Mouse (Mus musculus) hindbrain, postnatal 0 days (tissue): ENCODE measurements around the gene Jph2. TPM values are rescaled to one million over a fixed set of nuclear protein-coding genes. Genes with fewer than 3 reads are reported as not detected.
"Not testable (repeated sequence)": the region's sequence is repeated elsewhere in the genome, so short reads cannot be mapped to it uniquely, and the experiment has no call there.

Experiments
- ATAC-seq: fragments of 200-750 bp; cut with Nextera tagmentation; 2 replicates; pipeline ENCODE4 v1.8.0; 2017; ENCODE audit warnings: mild to moderate bottlenecking, moderate TSS enrichment, moderate library complexity
- DNase-seq: peaks from one replicate; pipeline ENCODE4 v3.0.0-alpha.2; 2015; ENCODE audit warnings: low spot score
- H3K27ac ChIP-seq: fragments of 300-500 bp; sonication (generic); 2 replicates; pipeline ENCODE4 v1.5.1; 2014; ENCODE audit warnings: mild to moderate bottlenecking
- H3K27me3 ChIP-seq: fragments of 300-500 bp; sonication (generic); 2 replicates; pipeline ENCODE4 v1.6.1; 2014; ENCODE audit warnings: low read length, mixed read lengths; ENCODE audit not compliant: insufficient read depth
- H3K36me3 ChIP-seq: fragments of 300-500 bp; sonication (generic); 2 replicates; pipeline ENCODE4 v1.6.1; 2014; ENCODE audit warnings: low read length, mixed read lengths; ENCODE audit not compliant: insufficient read depth
- H3K4me1 ChIP-seq: fragments of 300-500 bp; sonication (generic); 2 replicates; pipeline ENCODE4 v1.6.1; 2014; ENCODE audit warnings: antibody characterized with exemption, low read length, mixed read lengths; ENCODE audit not compliant: insufficient read depth
- H3K4me2 ChIP-seq: fragments of 300-500 bp; sonication (generic); 2 replicates; pipeline ENCODE4 v1.6.1; 2014; ENCODE audit warnings: low read depth, mild to moderate bottlenecking, low read length, moderate library complexity, mixed read lengths
- H3K4me3 ChIP-seq: fragments of 300-500 bp; sonication (generic); 2 replicates; pipeline ENCODE4 v1.5.1; 2014; ENCODE audit warnings: low read length
- H3K9ac ChIP-seq: fragments of 300-500 bp; sonication (generic); replicated peaks from 2 replicates; pipeline ENCODE4 v1.6.1; 2014; ENCODE audit warnings: mild to moderate bottlenecking, low read length, moderate library complexity, mixed read lengths
- H3K9me3 ChIP-seq: fragments of 300-500 bp; sonication (generic); 2 replicates; pipeline ENCODE4 v1.6.1; 2016; ENCODE audit warnings: low read length, mixed read lengths
- CTCF ChIP-seq: IDR thresholded peaks from 2 replicates; pipeline ENCODE4 v1.5.1; 2016; ENCODE audit warnings: antibody characterized with exemption, control low read depth, low read depth
- WGBS: fragments of 180-500 bp; shearing (Covaris S2); extraction: QIAGEN DNeasy Blood & Tissue Kit; methylation state at CpG from one replicate; pipeline ENCODE4 v1.1.7; 2014; 5-methylcytosine and 5-hydroxymethylcytosine counted together
- polyA plus RNA-seq: library from polyadenylated mRNA; unstranded; fragments of >200 nt; fragmentation: Nextera tagmentation; extraction: Ambion mirVana; gene quantifications from 2 replicates; pipeline ENCODE4 v1.2.1, GENCODE M21; 2015
- total RNA-seq: library from RNA; depleted of rRNA; stranded (reverse); fragments of >200 nt; gene quantifications from 2 replicates; pipeline ENCODE4 v1.2.3, GENCODE M21; 2014

Gene Jph2
- total and polyA plus RNA-seq, 2 experiments from 2014 or later, result 0.88 to 1.2 TPM

DNA sequence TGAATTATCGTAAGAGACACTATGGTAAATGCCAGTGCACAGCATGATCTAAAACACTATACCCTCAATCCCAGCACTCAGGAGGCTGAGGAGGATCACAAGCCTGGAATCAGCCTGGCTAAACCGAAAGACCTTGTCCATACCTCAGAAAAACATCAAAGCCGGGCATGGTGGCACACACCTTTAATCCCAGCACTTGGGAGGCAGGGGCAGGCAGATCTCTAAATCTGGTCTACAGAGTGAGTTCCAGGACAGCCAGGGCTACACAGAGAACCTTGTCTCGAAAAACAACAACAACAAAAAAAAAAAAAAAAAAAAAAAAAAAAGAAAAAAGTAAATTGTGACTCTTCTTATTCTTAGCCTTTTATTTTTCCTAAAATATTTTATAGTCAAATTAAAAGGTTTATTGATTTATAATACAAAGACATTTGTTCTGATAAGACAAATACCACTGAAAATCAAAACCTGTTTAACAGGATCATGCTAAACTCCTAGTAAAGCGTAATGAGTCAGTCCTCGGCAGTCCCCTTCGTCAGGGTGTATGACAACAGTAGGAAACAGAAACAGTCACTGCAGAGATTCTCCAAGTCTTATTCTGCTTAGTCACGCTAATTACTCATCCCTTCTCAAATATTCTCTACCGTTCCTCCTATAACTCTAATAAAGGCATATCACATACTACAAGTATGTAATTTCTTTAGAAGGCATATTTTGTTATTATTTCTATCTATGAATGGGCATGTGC lies 15.2 kb upstream of the Jph2 start:
- Histone ChIP-seq H3K27ac (no peak overlapping the region), H3K27me3 (no peaks in the 10 kb centered on the region), H3K36me3 (peaks cover 48% of the 10 kb centered on the region), H3K9ac (no peak overlapping the region), H3K4me2 (no peak overlapping the region), H3K9me3 (no peaks in the 10 kb centered on the region), H3K4me3 (no peak overlapping the region), H3K4me1 (peaks cover 7% of the 10 kb centered on the region; the same call in 1 of the 2 replicates)
- 92% methylated on average over 9 of the region's 9 CpGs for WGBS
- DNase-seq, result no peak
- no peak for TF ChIP-seq CTCF
- ATAC-seq, result no peak

GRCm38 (mm10) chr2:163412419-163412818 lies 14.6 kb upstream of the Jph2 start:
- ATAC-seq (no peak), DNase-seq (no peak)
- H3K9me3 ChIP-seq, result no peaks in the 10 kb centered on the region
- 95% methylated on average over 4 of the region's 4 CpGs for WGBS
- H3K27me3 ChIP-seq, result no peaks in the 10 kb centered on the region
- H3K4me1 ChIP-seq, result peaks cover under 1% of the 10 kb centered on the region; the same call in 1 of the 2 replicates
- no peak overlapping the region for H3K4me3 ChIP-seq
- no peak overlapping the region for H3K9ac ChIP-seq
- peaks cover 49% of the 10 kb centered on the region for H3K36me3 ChIP-seq
- H3K27ac ChIP-seq, result no peak overlapping the region
- no peak for TF ChIP-seq CTCF
- no peak overlapping the region for H3K4me2 ChIP-seq

DNA sequence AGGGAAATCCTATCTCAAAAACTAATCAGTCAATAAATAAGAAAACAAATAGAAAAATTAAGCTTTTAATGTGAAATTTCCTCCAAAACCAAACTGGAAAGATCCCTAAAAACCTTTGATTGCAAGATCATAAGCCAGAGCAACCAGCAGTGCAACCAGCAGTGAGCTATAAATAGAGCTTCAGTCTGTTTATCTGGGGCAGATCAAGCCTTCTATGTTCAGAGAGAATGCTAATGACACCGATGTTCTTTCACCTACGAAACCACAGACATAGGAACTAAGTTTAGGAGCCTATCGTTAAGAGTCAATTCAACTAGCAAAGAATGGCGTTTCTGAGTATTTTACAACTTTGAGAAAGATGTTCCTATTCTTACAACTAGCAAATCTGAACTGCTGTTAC lies 14.0 kb upstream of the Jph2 start:
- Histone ChIP-seq H3K9me3 (no peaks in the 10 kb centered on the region), H3K4me3 (no peak overlapping the region), H3K4me2 (no peak overlapping the region), H3K27me3 (no peaks in the 10 kb centered on the region), H3K9ac (no peak overlapping the region), H3K27ac (no peak overlapping the region), H3K4me1 (no peaks in the 10 kb centered on the region), H3K36me3 (peaks cover 54% of the 10 kb centered on the region)
- WGBS, result 94% methylated on average over 4 of the region's 4 CpGs
- no peak for TF ChIP-seq CTCF
- ATAC-seq (no peak), DNase-seq (no peak)

- not testable (repeated sequence) for H3K27me3 ChIP-seq, H3K9me3 ChIP-seq, H3K4me1 ChIP-seq, H3K27ac ChIP-seq, H3K4me2 ChIP-seq, DNase-seq, ATAC-seq, H3K4me3 ChIP-seq, H3K9ac ChIP-seq
- H3K36me3 ChIP-seq, result peaks cover 54% of the 10 kb centered on the region
- WGBS, result over 99% methylated on average over 3 of the region's 3 CpGs
Measured at GRCm38 (mm10) chr2:163411344-163411743, 13.6 kb upstream of the Jph2 start.

- H3K4me1 ChIP-seq, result no peaks in the 10 kb centered on the region
- TF ChIP-seq CTCF, result no peak
- DNase-seq (no peak), ATAC-seq (no peak)
- no peak overlapping the region for H3K4me3 ChIP-seq
- WGBS, result 91% methylated on average over 3 of the region's 3 CpGs
- H3K9ac ChIP-seq, result no peak overlapping the region
- no peaks in the 10 kb centered on the region for H3K27me3 ChIP-seq
- peaks cover 54% of the 10 kb centered on the region for H3K36me3 ChIP-seq
- no peak overlapping the region for H3K27ac ChIP-seq
- no peak overlapping the region for H3K4me2 ChIP-seq
- H3K9me3 ChIP-seq, result no peaks in the 10 kb centered on the region
Measured at GRCm38 (mm10) chr2:163410211-163410610, 12.4 kb upstream of the Jph2 start.

DNA sequence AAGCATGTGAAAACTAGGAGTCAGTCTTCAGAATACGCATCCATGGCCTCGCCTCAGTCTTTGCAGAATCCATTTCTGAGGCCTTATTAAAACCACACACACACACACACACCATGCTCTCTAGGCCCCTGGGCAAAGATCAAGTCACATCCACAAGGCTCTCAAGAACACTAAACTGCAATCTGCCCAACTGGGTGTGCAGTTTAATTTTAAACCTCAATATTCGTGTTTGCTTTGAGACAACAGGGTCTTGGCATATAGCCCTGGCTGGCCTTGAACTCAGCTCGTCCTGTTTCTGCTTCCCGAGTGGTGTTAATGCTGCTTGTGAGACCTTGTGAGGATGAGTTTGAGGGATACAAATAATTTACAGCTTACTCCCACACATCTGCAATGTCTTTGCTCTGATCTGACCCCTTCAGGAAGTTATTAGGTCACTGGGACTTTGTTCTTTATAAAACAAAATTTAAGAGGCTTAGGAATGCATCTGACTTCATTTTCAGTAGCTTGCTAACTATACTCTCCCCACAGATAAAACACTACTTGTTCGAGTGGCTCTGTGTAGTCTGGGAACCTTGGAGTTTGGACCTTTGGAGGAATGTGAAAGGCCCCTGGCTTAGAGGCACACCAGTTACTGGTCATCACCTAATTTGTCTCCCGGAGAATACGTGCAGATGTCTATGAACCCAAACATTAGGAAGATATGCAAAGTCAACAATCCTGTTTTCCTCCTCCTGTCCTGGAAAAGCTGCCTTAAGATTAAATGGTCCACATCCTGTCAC lies 6.4 kb upstream of the Jph2 start:
- no peak for ATAC-seq
- no peak overlapping the region for H3K4me3 ChIP-seq
- no peaks in the 10 kb centered on the region for H3K27me3 ChIP-seq
- H3K36me3 ChIP-seq, result peaks cover 18% of the 10 kb centered on the region; the same call in 1 of the 2 replicates
- H3K9me3 ChIP-seq, result no peaks in the 10 kb centered on the region
- TF ChIP-seq CTCF, result no peak
- no peak overlapping the region for H3K9ac ChIP-seq
- no peaks in the 10 kb centered on the region for H3K4me1 ChIP-seq
- 85% methylated on average over 8 of the region's 8 CpGs for WGBS
- H3K27ac ChIP-seq, result no peak overlapping the region
- no peak for DNase-seq
- H3K4me2 ChIP-seq, result no peak overlapping the region

GRCm38 (mm10) chr2:163401221-163401620 lies 3.4 kb upstream of the Jph2 start:
- H3K27ac ChIP-seq, result no peak overlapping the region
- DNase-seq (peak; percentile 94), ATAC-seq (0 out of 2 replicates have a peak, but pooled peaks have one; percentile 32)
- no peaks in the 10 kb centered on the region for H3K27me3 ChIP-seq
- peak; percentile 99 for TF ChIP-seq CTCF
- H3K36me3 ChIP-seq, result no peaks in the 10 kb centered on the region; the same call in 1 of the 2 replicates
- H3K9ac ChIP-seq, result no peak overlapping the region
- H3K4me1 ChIP-seq, result no peaks in the 10 kb centered on the region
- WGBS, result 8% methylated on average over 8 of the region's 8 CpGs
- H3K4me2 ChIP-seq, result no peak overlapping the region
- no peak overlapping the region for H3K4me3 ChIP-seq
- no peaks in the 10 kb centered on the region for H3K9me3 ChIP-seq
